Mouse (Mus musculus): ENCODE data around the gene Nenf.

The Nenf gene

GRCm38 (mm10) chr1:191283110-191284040 is 34.6 kb downstream of the Nenf start:
- no peak for DNase-seq (ENCODE audit: low spot score in 2 of 2)

DNA sequence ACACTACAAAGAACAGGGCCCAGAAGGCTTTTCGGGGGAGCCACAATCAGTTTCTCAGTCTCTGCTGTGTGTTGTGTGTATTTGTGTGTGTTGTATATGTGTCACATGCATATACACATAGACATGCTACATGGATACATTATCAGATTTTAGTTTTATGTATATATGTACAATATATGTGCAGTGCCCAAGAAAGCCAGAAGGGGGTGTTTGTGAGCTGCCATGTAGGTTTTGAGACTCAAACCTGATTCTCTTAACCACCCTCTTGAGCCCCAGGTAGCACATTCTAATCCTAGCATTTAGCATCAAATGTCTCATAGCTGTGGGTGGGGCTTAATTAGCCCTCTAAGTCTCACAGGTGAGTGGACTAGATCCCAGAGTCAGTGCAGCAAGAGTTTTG is 35.7 kb downstream of the Nenf start:
- DNase-seq (ENCODE audit: low spot score in 2 of 2) = no peak

GRCm38 (mm10) chr1:191281171-191281570 is 36.8 kb downstream of the Nenf start:
- peak in 1 of 2 experiments; percentile 56 for DNase-seq (ENCODE audit: low spot score in 2 of 2)

- no peak for DNase-seq (ENCODE audit: low spot score in 2 of 2)
Observed at GRCm38 (mm10) chr1:191278324-191278723, 39.7 kb downstream of the Nenf start.

DNA sequence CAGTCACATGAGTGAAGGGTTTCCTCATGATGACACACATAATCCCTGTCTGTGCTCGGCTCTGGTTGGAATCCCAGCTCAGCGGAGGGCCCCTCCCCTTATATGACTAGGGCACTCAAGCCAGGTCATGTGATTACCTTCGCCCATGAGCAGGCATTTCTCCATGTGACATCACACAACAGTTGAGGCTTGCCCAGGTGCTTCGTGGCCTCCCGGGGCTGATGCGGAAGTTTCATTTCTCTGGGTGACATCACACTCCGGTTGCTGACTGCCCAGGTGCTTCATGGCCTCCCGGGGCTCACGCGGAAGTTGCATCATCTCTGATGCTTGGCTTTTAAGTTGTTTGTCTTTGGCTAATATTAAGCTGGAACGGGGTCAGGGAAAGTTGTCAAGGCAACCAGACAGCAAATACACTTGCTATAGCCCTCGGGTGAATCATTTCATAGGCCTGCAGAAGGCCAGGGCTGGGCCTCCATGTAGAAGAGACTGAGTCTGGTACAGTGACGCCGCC is 40.4 kb downstream of the Nenf start:
- peak in 1 of 2 experiments; percentile 77 for DNase-seq (ENCODE audit: low spot score in 2 of 2)

DNA sequence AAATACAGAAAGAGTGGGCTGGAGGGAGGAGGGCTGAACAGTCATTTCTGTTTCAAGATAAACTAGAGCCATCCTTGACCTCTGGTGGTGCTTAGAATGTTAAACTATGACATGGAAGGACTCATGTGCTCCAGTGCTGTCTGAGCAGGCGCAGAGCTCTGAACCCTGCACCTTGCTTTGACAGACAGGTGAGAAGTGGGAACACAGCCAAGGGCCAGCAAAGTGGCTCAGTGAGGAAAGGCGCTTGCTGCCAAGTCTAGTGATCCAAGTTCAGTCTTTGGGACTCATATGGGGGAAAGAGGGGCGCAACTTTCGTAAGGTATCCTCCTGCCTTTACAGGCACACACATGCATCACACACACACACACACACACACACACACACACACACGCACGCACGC is 41.8 kb downstream of the Nenf start:
- DNase-seq (ENCODE audit: low spot score in 2 of 2) = no peak

DNA sequence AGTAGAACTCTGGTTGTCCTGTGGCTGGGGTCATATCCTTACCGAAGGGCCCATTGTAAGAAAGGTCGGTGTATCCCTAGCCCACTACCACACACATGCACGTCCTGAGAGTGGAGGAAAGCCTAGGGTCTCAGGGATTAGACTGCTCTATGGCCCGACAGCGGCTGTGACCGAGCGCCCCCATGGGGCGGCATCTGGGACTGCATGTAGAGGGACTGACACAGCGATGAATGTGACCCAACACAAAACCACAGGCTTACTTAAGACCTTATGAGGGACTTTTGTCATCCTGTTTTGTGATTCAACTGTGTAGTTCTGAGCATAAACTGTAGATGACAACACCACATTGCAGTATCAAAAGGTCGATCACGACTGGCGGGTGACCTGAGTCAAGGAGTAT is 42.5 kb downstream of the Nenf start:
- DNase-seq (ENCODE audit: low spot score in 2 of 2) = peak; percentile 34 to 74

DNA sequence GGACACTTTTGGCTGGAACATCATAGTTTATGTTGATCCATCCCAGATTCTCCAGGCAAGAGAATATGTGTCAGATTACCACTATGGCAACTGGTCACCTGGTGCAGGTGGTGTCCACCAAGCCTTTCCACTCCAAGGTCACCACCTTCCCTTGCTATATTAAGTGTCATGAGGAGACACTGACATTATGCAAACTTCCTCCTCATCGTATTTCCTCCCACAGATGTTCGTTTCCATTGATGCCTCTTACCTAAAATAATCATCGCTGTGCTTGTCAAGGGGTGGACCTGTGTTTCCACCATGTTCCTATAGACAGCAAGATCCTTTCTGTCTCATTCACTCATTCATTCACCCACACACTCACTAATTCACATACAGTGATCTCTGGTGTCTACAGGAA is 45.3 kb downstream of the Nenf start:
- DNase-seq (ENCODE audit: low spot score in 2 of 2) = no peak

GRCm38 (mm10) chr1:191269648-191269952 is 48.4 kb downstream of the Nenf start:
- no peak for DNase-seq (ENCODE audit: low spot score in 2 of 2)

DNA sequence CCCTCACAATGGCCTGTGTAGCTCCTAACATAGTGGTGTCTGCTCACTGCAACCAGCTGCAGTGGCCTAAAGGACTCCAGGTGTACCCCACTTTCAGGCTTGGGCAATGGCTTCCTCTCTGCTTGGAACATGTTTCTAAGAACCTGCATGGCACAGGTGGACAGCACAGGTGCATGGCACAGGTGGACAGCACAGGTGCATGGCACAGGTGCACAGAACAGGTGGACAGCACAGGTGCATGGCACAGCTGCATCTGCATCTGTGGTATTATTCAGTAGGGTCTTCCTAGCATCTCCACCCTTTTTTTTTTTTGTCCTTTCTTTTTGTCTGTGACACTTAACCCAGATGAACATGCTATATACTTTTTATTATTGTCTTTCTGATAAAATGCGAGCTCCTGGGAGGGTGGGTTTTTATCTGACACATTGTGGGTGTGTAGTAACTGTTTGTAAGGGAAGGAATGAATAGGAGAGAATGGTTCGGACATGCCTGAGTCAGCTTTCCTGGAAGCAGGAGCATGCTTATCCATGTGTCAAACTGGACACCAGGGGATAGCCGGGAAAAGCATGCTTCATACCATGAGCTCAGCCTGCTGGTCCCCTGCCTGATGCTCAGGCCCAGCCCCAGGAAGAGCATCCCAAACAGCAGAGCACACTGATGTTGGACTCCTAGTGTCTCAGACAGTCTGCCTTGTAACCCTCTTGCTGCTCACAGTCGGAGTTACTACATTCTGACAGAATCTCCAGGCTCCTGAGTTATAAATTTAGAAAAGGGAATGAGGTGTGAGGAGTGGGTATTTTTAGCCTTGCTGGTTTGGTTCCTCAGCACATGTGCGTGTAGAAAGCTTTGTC is 49.0 kb downstream of the Nenf start:
- no peak for DNase-seq (ENCODE audit: low spot score in 2 of 2)

- no peak for DNase-seq (ENCODE audit: low spot score in 2 of 2)
Observed at GRCm38 (mm10) chr1:191267856-191268255, 50.1 kb downstream of the Nenf start.

GRCm38 (mm10) chr1:191267162-191267561 is 50.8 kb downstream of the Nenf start:
- no peak for DNase-seq (ENCODE audit: low spot score in 2 of 2)

GRCm38 (mm10) chr1:191263471-191263870 is 54.5 kb downstream of the Nenf start:
- no peak for DNase-seq (ENCODE audit: low spot score in 2 of 2)

- no peak for DNase-seq (ENCODE audit: low spot score in 2 of 2)
Observed at GRCm38 (mm10) chr1:191261861-191262260, 56.1 kb downstream of the Nenf start.

GRCm38 (mm10) chr1:191259661-191260060 is 58.3 kb downstream of the Nenf start:
- no peak for DNase-seq (ENCODE audit: low spot score in 2 of 2)

GRCm38 (mm10) chr1:191259121-191259520 is 58.9 kb downstream of the Nenf start:
- DNase-seq (ENCODE audit: low spot score in 2 of 2) = peak; percentile 30 to 32

GRCm38 (mm10) chr1:191258521-191258920 is 59.5 kb downstream of the Nenf start:
- DNase-seq (ENCODE audit: low spot score in 2 of 2) = no peak

DNA sequence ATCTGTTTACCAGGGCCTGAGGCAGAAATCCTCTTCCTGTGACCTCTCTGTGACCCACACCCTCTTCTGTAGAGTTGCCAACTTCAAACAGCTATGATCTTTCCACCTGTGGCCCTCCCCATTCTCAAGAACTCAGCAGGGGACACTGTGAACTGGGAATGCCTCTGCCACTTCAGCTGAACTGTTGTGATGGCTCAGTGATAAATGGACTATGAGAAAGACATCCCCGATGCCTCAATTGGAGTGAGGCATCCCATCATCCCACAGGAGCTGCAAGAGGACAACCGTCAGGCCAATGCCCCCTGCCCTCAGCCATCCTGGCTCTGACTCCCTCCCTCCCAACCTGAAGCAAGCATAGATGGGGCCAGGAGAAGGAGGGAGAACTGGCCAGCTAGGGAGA is 60.0 kb downstream of the Nenf start:
- DNase-seq (ENCODE audit: low spot score in 2 of 2) = no peak

DNA sequence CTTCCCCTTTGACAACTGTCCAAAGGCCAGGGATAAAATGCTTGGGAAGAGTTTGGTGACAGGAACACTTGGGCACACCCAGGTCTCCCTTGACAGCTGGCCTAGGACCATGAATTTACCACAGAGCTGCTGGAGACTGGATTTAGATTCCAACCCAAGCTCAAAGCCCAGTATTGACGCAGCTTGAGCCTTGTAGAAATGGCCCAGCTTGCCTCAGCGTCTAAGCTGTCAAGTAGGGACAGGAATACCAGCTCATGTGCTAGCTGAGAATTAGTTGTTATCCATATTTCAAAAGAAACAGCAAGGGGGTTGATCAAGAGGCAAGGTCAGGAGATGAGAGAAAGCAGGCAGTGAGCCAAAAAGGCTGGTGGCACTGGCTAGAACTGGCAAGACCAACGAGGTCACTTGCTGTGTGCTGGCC is 60.6 kb downstream of the Nenf start:
- DNase-seq (ENCODE audit: low spot score in 2 of 2) = no peak
